Mouse (Mus musculus) brain, embryonic 14.5 days (tissue): ENCODE measurements around the gene Myb.

Source experiments
- CTCF ChIP-seq: fragments of 200-500 bp; IDR thresholded peaks from 2 replicates; pipeline ENCODE4 v1.5.1; 2012; ENCODE audit warnings: inconsistent platforms, mild to moderate bottlenecking, moderate library complexity, borderline replicate concordance; ENCODE audit not compliant: insufficient read depth, insufficient read length; ENCODE audit errors: extremely low read depth
- POLR2A ChIP-seq: fragments of 200-500 bp; IDR thresholded peaks from 2 replicates; pipeline ENCODE4 v1.6.1; 2012; ENCODE audit warnings: mild to moderate bottlenecking, inconsistent platforms, borderline replicate concordance; ENCODE audit not compliant: poor library complexity, insufficient read depth, insufficient read length, severe bottlenecking; ENCODE audit errors: extremely low read depth

- TF ChIP-seq POLR2A (no peak), CTCF (no peak)
These were observed 33.2 kb upstream of the Myb start for GRCm38 (mm10) chr10:21193935-21194505.
